Mouse (Mus musculus): ENCODE results near the gene Zdhhc7.

- TF ChIP-seq CTCF (conservative IDR thresholded peaks at IDR 0.05; ENCODE audit: low read length): no peak
- TF ChIP-seq NANOG (IDR thresholded peaks at IDR 0.05; ENCODE audit: borderline replicate concordance, low read length): no peak
- no peak for TF ChIP-seq POU5F1 (IDR thresholded peaks at IDR 0.05; ENCODE audit: borderline replicate concordance, low read length)
Measured at GRCm38 (mm10) chr8:120112535-120112934, 11.3 kb upstream of the Zdhhc7 start.

All from E14TG2a.4 (cell line).